Mouse (Mus musculus) intestine, embryonic 16.5 days (tissue): ENCODE data around the gene Srsf12. TPM values are rescaled to one million over a fixed set of nuclear protein-coding genes. Genes with fewer than 3 reads are reported as not detected.

Experiments
- ATAC-seq: fragments of 200-750 bp; cut with Nextera tagmentation; 2 replicates; pipeline ENCODE4 v1.8.0; 2017; ENCODE audit warnings: moderate TSS enrichment, moderate library complexity
- H3K27ac ChIP-seq: fragments of 300-500 bp; sonication (generic); 2 replicates; pipeline ENCODE4 v1.5.1; 2014; ENCODE audit warnings: mild to moderate bottlenecking, low read length
- H3K27me3 ChIP-seq: fragments of 300-500 bp; sonication (generic); replicated peaks from 2 replicates; pipeline ENCODE4 v1.6.1; 2014; ENCODE audit warnings: low read length, control low read depth, mixed read lengths; ENCODE audit not compliant: control insufficient read depth, insufficient read depth
- H3K36me3 ChIP-seq: fragments of 300-500 bp; sonication (generic); 2 replicates; pipeline ENCODE4 v1.6.1; 2014; ENCODE audit warnings: low read length, control low read depth; ENCODE audit not compliant: control insufficient read depth, insufficient read depth
- H3K4me1 ChIP-seq: fragments of 300-500 bp; sonication (generic); 2 replicates; pipeline ENCODE4 v1.6.1; 2014; ENCODE audit warnings: low read length, control low read depth, mixed read lengths; ENCODE audit not compliant: control insufficient read depth, insufficient read depth
- H3K4me2 ChIP-seq: fragments of 300-500 bp; sonication (generic); 2 replicates; pipeline ENCODE4 v1.6.1; 2014; ENCODE audit warnings: low read depth, low read length, control low read depth
- H3K4me3 ChIP-seq: fragments of 300-500 bp; sonication (generic); 2 replicates; pipeline ENCODE4 v1.5.1; 2014; ENCODE audit warnings: mild to moderate bottlenecking, low read length
- H3K9ac ChIP-seq: fragments of 300-500 bp; sonication (generic); 2 replicates; pipeline ENCODE4 v1.6.1; 2014; ENCODE audit warnings: low read depth, low read length
- H3K9me3 ChIP-seq: fragments of 300-500 bp; sonication (generic); 2 replicates; pipeline ENCODE4 v1.6.1; 2016; ENCODE audit warnings: low read length, control low read depth; ENCODE audit not compliant: control insufficient read depth
- WGBS: fragments of 180-500 bp; shearing (Covaris S2); extraction: QIAGEN DNeasy Blood & Tissue Kit; methylation state at CpG from one replicate; pipeline ENCODE4 v1.1.7; 2014; 5-methylcytosine and 5-hydroxymethylcytosine counted together
- polyA plus RNA-seq: library from polyadenylated mRNA; unstranded; fragments of >200 nt; fragmentation: Nextera tagmentation; extraction: Ambion mirVana; gene quantifications from 2 replicates; pipeline ENCODE4 v1.2.1, GENCODE M21; 2015

The Srsf12 gene
- polyA plus RNA-seq, 1 experiment from 2014 or later, result 5.2 TPM

GRCm38 (mm10) chr4:33264979-33265726, 56.4 kb downstream of the Srsf12 start:
- H3K27ac ChIP-seq, result no peak overlapping the region
- no peak overlapping the region for H3K9ac ChIP-seq
- H3K36me3 ChIP-seq, result no peaks in the 10 kb centered on the region
- 85% methylated on average over 11 of the region's 11 CpGs for WGBS
- peaks cover 6% of the 10 kb centered on the region; the same call in 1 of the 2 replicates for H3K4me1 ChIP-seq
- no peaks in the 10 kb centered on the region for H3K27me3 ChIP-seq
- H3K4me3 ChIP-seq, result no peak overlapping the region
- no peak overlapping the region for H3K4me2 ChIP-seq
- H3K9me3 ChIP-seq, result no peaks in the 10 kb centered on the region
- ATAC-seq, result no peak

GRCm38 (mm10) chr4:33270386-33271314, 61.9 kb downstream of the Srsf12 start:
- Histone ChIP-seq H3K27me3 (no peaks in the 10 kb centered on the region), H3K9me3 (no peaks in the 10 kb centered on the region), H3K27ac (no peak overlapping the region), H3K4me3 (no peak overlapping the region), H3K9ac (no peak overlapping the region), H3K36me3 (no peaks in the 10 kb centered on the region), H3K4me2 (no peak overlapping the region), H3K4me1 (no peaks in the 10 kb centered on the region)
- no peak for ATAC-seq
- WGBS, result 80% methylated on average over 11 of the region's 11 CpGs

- no peak for ATAC-seq
- no peak overlapping the region for H3K4me3 ChIP-seq
- WGBS, result 58% methylated on average over 3 of the region's 3 CpGs
- no peak overlapping the region for H3K27ac ChIP-seq
- H3K4me1 ChIP-seq, result no peaks in the 10 kb centered on the region
- H3K9ac ChIP-seq, result no peak overlapping the region
- H3K36me3 ChIP-seq, result no peaks in the 10 kb centered on the region
- no peaks in the 10 kb centered on the region for H3K27me3 ChIP-seq
- no peak overlapping the region for H3K4me2 ChIP-seq
- no peaks in the 10 kb centered on the region for H3K9me3 ChIP-seq
These were observed 64.6 kb downstream of the Srsf12 start for GRCm38 (mm10) chr4:33273437-33273836.

GRCm38 (mm10) chr4:33281891-33282685, 73.3 kb downstream of the Srsf12 start:
- WGBS, result 71% methylated on average over 3 of the region's 3 CpGs
- Histone ChIP-seq H3K9ac (no peak overlapping the region), H3K4me2 (no peak overlapping the region), H3K4me1 (no peaks in the 10 kb centered on the region), H3K36me3 (no peaks in the 10 kb centered on the region), H3K27me3 (no peaks in the 10 kb centered on the region), H3K9me3 (no peaks in the 10 kb centered on the region), H3K4me3 (no peak overlapping the region), H3K27ac (no peak overlapping the region)
- ATAC-seq, result peak; percentile 56; the same call in 1 of the 2 replicates

Other genes starting within 250 kb of the Srsf12 start
- gene Rragd, start 226.0 kb upstream of the Srsf12 start, polyA plus RNA-seq, result 28.0 and 30.1 TPM in 2 replicates
- gene Ube2j1, start 177.6 kb upstream of the Srsf12 start, polyA plus RNA-seq, result 43.0 and 44.9 TPM in 2 replicates
- gene Gabrr2, start 146.0 kb upstream of the Srsf12 start, polyA plus RNA-seq, result 0.10 and 0.24 TPM in 2 replicates
- gene Gabrr1, start 76.5 kb upstream of the Srsf12 start, polyA plus RNA-seq, result not detected in 2 replicates
- 0.82 and 0.88 TPM in 2 replicates for gene Pm20d2, start 19.3 kb upstream of the Srsf12 start, polyA plus RNA-seq
- gene Pnrc1, start 81.2 kb downstream of the Srsf12 start, polyA plus RNA-seq, result 51.0 and 59.6 TPM in 2 replicates
- gene Rngtt, start 101.3 kb downstream of the Srsf12 start, polyA plus RNA-seq, result 15.9 and 16.3 TPM in 2 replicates